Mouse (Mus musculus) layer of hippocampus, postnatal 14 days (tissue): Measurements from ENCODE around the gene Naglu. TPM values are rescaled to one million over a fixed set of nuclear protein-coding genes. Genes with fewer than 3 reads are reported as not detected.

Experiments
- DNase-seq, 2 experiments: peaks; one replicate each; pipeline ENCODE4 v3.0.0; 2021 to 2022; ENCODE audit warnings: low spot score in 2 of 2, mixed read lengths in 1 of 2
- total RNA-seq, 2 experiments: library from RNA; stranded (reverse); gene quantifications; 2 replicates each; pipeline ENCODE4 v1.2.3; 2021

Gene Naglu
- total RNA-seq, 2 experiments from 2014 or later = 9.3 to 10.3 TPM

DNA sequence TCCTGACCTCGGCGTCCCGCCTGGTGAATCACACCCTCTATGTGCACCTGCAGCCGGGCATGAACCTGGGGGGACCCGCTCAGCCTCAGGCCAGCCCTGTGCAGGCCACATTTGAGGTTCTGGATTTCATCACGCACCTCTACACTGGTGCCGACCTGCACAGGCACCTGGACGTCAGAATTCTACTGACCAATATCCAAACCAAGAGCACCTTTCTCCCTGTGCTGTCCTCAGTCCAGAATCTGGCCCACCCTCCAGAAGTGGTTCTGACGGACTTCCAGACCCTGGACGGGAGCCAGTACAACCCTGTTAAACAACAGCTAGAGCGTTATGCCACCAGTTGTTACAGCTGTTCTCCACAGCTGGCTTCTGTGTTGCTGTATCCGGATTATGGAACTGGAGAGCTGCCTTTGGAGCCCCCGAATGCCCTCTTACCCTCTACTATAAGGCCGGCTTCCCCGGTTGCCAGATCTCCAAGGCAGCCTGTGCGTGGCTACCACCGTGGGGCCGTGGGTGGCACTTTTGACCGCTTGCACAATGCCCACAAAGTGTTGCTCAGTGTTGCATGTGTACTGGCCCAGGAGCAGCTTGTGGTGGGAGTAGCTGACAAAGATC lies 13.4 kb downstream of the Naglu start:
- DNase-seq = no peak

- DNase-seq = no peak
These were observed 14.4 kb downstream of the Naglu start for GRCm38 (mm10) chr11:101084246-101084645.

DNA sequence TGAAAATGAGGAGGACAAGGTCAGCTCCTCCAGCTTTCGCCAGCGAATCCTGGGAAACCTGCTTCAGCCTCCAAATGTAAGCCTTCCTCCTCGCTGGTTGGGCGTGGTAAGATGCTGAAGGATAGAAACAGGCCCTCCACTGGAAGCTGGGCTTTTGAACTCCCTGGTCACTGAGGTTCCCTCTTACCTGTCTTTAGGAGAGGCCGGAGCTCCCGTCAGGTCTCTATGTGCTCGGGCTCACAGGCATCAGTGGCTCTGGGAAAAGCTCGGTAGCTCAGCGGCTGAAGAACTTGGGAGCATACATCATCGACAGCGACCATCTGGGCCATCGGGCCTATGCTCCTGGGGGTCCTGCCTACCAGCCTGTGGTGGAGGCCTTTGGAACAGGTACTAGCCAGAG lies 15.0 kb downstream of the Naglu start:
- DNase-seq = no peak

GRCm38 (mm10) chr11:101085617-101086322 lies 16.0 kb downstream of the Naglu start:
- DNase-seq = no peak

DNA sequence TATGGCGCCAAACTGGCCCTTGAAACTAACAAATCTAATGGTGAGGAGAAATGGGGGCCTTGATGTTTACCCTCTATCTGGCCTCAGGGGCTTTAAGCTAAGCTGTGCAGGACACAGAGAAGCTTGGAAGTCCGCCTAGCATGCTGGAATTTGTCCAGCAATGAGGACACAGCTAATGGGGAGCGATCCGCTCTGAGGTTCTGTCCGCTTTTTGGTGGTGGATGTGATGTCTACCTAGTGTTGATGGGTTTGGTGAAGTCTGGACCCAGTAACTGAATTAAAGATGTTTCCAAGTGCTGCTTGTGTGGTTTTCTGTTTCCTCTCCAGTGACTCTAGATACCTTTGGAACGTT lies 16.5 kb downstream of the Naglu start:
- DNase-seq = no peak

- DNase-seq = peak; percentile 88 to 94
These were observed 17.2 kb downstream of the Naglu start, which contains the start of gene Mlx for GRCm38 (mm10) chr11:101086756-101087681. Gene Mlx (plus strand): TSS chr11:101087277.

- no peak for DNase-seq
These were observed 17.9 kb downstream of the Naglu start for GRCm38 (mm10) chr11:101087682-101088055.

DNA sequence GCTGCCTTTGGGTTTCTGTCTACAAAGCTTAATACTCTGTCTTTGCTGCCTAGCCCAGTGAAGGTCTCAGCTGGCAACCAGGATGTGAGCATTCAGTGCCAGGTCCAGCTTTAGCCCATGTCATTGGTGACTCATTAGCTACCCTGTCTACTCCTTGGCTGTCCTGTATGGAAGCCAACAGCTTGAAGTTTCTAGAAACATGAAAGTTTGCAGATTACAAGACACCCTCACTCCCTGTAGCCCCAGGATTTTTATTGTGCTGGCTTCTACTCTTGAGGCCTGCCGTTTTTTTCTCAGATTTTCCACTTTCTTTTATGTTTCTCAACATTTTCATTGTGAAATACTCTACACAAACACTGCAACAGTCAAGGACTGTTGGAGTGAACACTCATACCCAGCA lies 20.1 kb downstream of the Naglu start:
- DNase-seq = no peak

DNA sequence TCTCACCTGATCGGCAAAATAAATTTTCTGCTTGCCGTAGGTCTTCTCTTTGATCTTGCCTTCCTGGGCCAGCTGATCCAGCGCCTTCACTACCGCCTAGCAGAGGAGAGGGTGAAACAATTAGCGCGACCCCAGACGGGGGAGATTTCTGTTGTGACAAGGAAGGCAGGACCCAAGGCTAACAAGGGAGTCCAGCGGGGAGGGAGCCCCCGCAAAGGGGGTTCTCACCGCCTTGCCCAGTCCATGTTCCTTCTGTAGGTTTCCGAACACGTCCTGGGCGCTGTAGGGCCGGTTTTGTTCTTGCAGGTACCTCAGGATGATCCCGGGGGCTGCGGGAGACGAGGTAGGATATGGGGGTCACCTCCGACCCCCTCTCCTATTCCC lies 25.1 kb downstream of the Naglu start:
- DNase-seq = peak in 1 of 2 experiments; percentile 44

DNA sequence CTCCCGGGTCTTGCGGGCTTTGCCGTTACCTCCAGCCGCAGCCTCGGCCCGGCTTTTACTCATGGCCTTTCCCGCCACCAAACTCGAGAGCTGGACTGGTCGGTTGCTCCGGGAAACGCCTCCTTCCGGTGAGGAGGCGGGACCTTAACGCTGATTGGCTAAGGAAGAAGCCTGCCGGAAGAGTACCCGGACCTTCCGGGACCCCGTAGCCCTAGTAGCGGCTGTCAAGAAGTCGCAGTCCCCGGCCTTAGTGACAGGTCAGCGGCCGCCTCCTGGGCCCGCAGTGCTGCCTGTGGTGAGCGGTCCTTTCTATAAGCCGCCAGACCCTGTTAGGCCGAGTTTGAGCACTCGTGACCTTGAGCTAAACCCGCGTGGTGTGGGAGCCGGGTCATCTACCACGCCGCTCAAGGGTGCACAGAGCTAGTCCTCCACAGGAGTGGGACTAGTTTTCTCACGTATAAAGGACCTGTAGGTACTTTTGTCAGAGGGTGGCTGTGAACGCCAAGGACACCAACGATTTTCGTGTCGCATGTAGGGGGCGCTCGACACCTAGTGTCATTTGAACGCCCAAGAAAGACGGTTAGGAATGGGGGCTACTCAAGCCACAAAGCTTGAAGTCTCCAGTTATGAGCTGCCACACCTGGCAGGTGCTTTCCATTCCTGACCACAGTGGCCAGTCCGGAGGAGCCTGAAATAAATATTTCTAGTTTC lies 25.7 kb downstream of the Naglu start, which contains the start of gene Psmc3ip:
Psmc3ip (minus strand) TSS at position 123 of the 711 bp plus-strand sequence.
- peak; percentile 91 to 95 for DNase-seq

DNA sequence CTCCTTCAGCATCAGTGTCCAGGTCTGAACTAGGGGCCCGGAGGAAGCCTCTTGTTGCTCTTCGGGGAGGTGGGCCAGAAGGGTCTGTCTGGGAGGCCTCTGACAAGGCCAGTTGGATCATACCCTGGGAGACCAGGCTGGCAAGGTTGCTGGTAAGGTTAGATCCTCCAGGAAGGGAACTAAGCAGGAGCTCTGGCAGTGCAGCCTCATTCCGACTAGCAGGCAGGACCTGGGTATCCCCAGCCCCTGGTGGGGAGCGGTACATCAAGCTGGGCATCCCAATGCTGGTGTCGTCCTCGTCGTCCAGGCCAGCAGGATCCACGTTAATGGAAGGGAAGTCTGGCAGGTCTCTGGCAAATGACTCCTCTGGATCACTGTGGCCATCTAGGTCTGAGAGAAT lies 28.4 kb downstream of the Naglu start:
- DNase-seq = no peak

DNA sequence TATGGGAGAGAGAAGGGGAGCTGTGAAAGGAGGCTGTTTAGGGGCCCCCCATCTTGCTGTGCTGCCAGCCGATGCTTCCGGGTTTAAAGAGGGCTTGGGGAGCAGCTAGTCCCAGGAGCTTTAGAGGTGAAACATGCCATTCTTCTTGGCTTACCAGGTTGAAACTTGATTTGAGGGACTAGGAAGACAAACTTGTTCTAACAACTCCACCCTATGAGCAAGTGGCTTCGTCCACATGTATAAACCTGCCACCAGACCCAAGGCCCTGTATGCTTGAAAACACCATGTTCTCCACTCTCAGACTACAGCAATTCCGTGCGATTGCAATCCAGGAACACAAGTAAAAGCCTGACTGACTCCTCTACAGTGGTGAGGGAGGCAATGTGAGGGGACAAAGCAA lies 33.2 kb downstream of the Naglu start:
- no peak for DNase-seq

DNA sequence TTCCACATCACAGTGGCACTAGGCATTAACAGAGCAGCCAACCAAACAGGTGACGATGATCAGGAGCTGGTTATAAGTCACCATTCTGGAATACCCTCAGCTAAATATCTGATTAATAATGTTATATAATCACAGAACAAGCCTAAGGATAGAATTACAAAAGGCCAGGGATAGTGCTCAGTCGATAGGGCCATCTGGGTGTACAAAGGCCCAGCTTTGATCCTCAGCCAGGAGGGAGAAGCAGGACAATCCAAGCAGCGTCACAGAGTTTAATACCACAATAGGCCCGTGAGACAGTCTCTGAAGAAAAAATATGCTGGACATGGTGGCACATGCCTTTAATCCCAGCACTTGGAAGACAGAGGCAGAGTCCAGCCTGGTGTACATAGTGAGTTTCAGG lies 39.5 kb downstream of the Naglu start:
- no peak for DNase-seq

GRCm38 (mm10) chr11:101110708-101111107 lies 40.9 kb downstream of the Naglu start:
- DNase-seq = no peak

GRCm38 (mm10) chr11:101111178-101111577 lies 41.4 kb downstream of the Naglu start:
- no peak for DNase-seq

- no peak for DNase-seq
These were observed 42.4 kb downstream of the Naglu start for GRCm38 (mm10) chr11:101112186-101112585.

DNA sequence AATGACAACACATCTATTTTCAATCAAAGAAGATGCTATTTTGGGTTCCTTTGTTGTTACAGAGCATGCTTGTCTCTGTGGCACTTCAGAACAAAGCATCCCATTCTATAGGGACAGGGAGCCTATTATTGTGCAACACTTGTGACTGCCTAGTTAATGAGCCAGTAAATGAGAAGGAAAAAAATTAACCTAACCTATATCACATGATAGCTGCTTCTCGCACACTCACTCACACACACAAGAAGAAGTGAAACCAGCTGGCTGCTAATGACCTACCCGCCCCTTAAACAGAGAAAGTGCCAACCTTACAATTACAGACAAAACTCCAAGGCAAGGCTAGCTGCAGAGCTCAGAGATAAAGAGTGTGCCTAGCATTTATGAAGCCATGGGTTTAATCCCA lies 45.8 kb downstream of the Naglu start:
- DNase-seq = no peak

- DNase-seq = no peak
These were observed 48.3 kb downstream of the Naglu start for GRCm38 (mm10) chr11:101118105-101118504.

DNA sequence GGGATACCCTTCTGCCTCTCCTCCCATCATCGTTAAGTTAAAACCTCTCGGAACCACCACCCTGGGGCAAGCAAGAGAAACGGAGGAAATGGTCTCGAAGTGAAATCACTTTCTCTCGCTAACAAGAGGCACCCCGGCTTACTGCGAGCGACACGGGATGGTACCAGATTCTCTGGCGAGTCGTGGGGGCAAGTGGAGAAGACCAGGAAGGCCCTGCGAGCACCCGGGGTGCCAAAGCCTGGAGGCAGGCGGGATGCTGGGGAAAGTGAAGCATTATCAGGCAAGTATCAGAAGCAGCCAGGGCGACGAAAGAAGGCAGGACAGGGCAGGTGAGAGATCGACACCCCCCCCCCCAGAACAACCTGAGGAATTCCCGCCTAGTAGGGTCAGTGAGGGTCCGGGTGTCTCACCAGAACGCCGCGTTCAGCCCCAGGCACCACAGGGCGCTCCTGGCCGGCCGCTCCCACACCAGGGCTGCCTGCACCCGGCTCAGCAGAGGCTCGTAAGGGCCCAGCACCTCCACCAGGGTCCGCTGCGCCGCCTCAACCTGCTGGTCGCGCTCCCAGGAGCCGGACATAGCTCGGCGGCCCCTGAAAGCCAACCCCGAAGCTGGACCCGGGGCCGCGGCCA lies 49.4 kb downstream of the Naglu start:
- no peak for DNase-seq

DNA sequence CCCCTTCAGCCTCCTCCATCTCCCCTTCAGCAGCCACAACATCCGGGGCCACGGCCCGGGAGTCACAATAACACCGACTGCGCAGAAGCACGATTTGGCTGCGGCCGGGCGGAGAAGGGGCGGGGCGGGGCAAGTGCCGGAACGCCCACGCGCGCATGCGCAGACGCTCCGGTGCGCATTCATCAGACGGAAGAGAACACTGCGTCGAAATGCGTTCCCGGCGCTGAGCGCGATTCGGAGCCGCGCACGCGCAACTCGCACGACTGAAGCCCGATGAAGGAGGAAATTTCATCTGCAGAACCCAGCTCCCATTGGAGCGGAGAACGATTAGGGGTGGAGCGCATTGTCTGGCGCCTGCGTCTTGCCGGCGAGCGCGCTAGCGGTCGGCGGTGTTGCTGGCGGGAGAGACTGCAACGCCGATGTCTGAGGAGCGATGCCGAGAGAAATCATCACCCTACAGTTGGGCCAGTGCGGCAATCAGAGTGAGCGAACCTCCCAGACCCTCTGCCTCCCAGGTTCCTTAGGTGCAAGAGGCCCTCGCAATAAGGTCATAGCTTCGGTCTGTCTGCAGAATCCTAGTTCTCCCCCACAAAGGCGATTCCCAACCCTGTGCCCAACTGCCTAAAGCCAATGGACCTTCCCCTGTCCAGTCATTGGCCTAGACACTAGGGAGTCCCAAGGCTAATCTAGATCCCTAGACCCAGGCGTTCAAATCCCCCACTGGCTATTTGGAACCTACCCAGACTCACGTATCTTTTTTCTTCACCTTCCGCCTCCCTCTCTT lies 50.1 kb downstream of the Naglu start, which contains the start of the genes Retreg3 and Tubg1:
Retreg3 (minus strand) TSS at position 133 of the 784 bp plus-strand sequence.
Tubg1 (plus strand) TSS at position 178 of the 784 bp plus-strand sequence.
- peak; percentile 99 for DNase-seq
